Mouse (Mus musculus) embryonic facial prominence, embryonic 14.5 days (tissue): ENCODE results near the gene Tas1r3. TPM values are rescaled to one million over a fixed set of nuclear protein-coding genes. Genes with fewer than 3 reads are reported as not detected.

Experiments
- ATAC-seq: fragments of 200-750 bp; cut with Nextera tagmentation; 2 replicates; pipeline ENCODE4 v1.8.0; 2017; ENCODE audit warnings: low read depth, moderate number of reproducible peaks, moderate TSS enrichment
- DNase-seq: peaks from one replicate; pipeline ENCODE4 v3.0.0-alpha.2; 2015; ENCODE audit warnings: low spot score
- H3K27ac ChIP-seq: fragments of 300-500 bp; sonication (generic); replicated peaks from 2 replicates; pipeline ENCODE4 v1.5.1; 2014; ENCODE audit warnings: low read depth, mild to moderate bottlenecking, low read length, moderate library complexity
- H3K27me3 ChIP-seq: fragments of 300-500 bp; sonication (generic); replicated peaks from 2 replicates; pipeline ENCODE4 v1.6.1; 2014; ENCODE audit warnings: low read length; ENCODE audit not compliant: control insufficient read depth, insufficient read depth
- H3K36me3 ChIP-seq: fragments of 300-500 bp; sonication (generic); 2 replicates; pipeline ENCODE4 v1.6.1; 2014; ENCODE audit warnings: low read length, mixed read lengths; ENCODE audit not compliant: control insufficient read depth, insufficient read depth
- H3K4me1 ChIP-seq: fragments of 300-500 bp; sonication (generic); 2 replicates; pipeline ENCODE4 v1.6.1; 2014; ENCODE audit warnings: antibody characterized with exemption, low read length; ENCODE audit not compliant: control insufficient read depth, insufficient read depth
- H3K4me2 ChIP-seq: fragments of 300-500 bp; sonication (generic); 2 replicates; pipeline ENCODE4 v1.6.1; 2014; ENCODE audit warnings: low read depth, mild to moderate bottlenecking, low read length, moderate library complexity, mixed read lengths
- H3K4me3 ChIP-seq: fragments of 300-500 bp; sonication (generic); 2 replicates; pipeline ENCODE4 v1.5.1; 2014; ENCODE audit warnings: low read depth, mild to moderate bottlenecking, low read length
- H3K9ac ChIP-seq: fragments of 300-500 bp; sonication (generic); 2 replicates; pipeline ENCODE4 v1.6.1; 2014; ENCODE audit warnings: low read depth, mild to moderate bottlenecking, low read length, moderate library complexity, mixed read lengths
- H3K9me3 ChIP-seq: fragments of 300-500 bp; sonication (generic); 2 replicates; pipeline ENCODE4 v1.6.1; 2016; ENCODE audit warnings: low read length; ENCODE audit not compliant: control insufficient read depth
- WGBS: fragments of 180-500 bp; shearing (Covaris S2); extraction: QIAGEN DNeasy Blood & Tissue Kit; methylation state at CpG from one replicate; pipeline ENCODE4 v1.1.7; 2014; 5-methylcytosine and 5-hydroxymethylcytosine counted together
- polyA plus RNA-seq: library from polyadenylated mRNA; unstranded; fragments of >200 nt; fragmentation: Nextera tagmentation; extraction: Ambion mirVana; gene quantifications from 2 replicates; pipeline ENCODE4 v1.2.1, GENCODE M21; 2014

Tas1r3 gene
- polyA plus RNA-seq, 1 experiment from 2014 or later, result 0.36 TPM

DNA sequence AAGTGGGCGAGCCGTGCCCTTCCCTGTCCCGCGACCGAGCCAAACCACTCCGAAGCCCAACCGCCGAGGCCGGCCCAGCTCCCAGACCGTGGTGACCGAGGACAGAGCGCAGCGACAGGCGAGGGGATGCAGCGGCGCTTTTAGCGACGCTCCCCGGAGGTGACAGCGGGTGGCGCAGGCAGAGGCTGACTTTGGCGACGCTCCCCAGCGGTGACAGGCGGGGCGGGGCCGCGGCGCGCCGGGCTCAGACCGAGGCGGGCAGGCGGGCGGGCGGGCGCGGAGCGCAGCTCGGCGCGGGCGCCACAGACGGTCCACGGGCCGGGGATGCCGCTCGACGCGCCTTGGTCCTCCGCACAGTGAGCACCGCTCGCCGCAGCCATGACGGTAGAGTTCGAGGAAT is 28.9 kb upstream of the Tas1r3 start:
- Histone ChIP-seq H3K27me3 (no peaks in the 10 kb centered on the region), H3K36me3 (peaks cover 38% of the 10 kb centered on the region), H3K9ac (peak overlapping the region; percentile 86), H3K27ac (peak overlapping the region; percentile 94), H3K4me1 (peaks cover 32% of the 10 kb centered on the region), H3K9me3 (no peaks in the 10 kb centered on the region), H3K4me2 (peak overlapping the region; percentile 97), H3K4me3 (peak overlapping the region; percentile 95)
- peak; percentile 92 for ATAC-seq
- DNase-seq, result peak; percentile 91
- WGBS, result 0% methylated on average over 8 of the region's 56 CpGs

DNA sequence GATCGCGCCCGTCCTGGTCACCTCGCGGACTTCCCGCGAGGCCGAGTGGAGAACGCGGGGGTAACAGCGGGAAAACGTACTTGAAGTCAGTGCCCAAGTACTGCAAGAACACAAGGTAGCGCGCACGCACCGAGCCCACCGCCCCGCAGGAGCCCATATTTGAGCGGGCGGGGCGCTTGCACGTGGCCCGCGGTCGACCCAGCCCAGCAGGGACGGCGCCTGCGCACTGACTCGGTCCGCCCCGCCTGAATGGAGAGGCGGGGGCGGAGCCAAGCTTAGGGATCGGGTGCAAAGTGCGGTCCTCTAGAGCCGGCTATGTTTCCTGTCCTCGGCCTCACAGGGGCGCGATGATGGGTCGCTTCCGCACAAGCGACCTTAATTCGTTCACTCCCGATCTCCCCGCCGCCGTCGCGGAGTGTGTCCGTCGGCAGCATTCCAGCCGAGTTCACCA is 28.4 kb upstream of the Tas1r3 start, which contains the start of the genes Pusl1 and Acap3:
TSS of gene Pusl1 (minus strand) at position 231 of the 451 bp plus-strand sequence.
TSS of gene Acap3 (plus strand) at position 272 of the 451 bp plus-strand sequence.
- DNase-seq (peak; percentile 97), ATAC-seq (peak; percentile 92)
- H3K4me1 ChIP-seq, result peaks cover 32% of the 10 kb centered on the region
- peaks cover 38% of the 10 kb centered on the region for H3K36me3 ChIP-seq
- H3K4me2 ChIP-seq, result peak within 1 kb of the TSS; percentile 97
- peak within 1 kb of the TSS; percentile 95 for H3K4me3 ChIP-seq
- WGBS, result under 1% methylated on average over 28 of the region's 52 CpGs
- H3K9me3 ChIP-seq, result no peaks in the 10 kb centered on the region
- no peaks in the 10 kb centered on the region for H3K27me3 ChIP-seq
- peak within 1 kb of the TSS; percentile 94 for H3K27ac ChIP-seq
- H3K9ac ChIP-seq, result peak within 1 kb of the TSS; percentile 86

DNA sequence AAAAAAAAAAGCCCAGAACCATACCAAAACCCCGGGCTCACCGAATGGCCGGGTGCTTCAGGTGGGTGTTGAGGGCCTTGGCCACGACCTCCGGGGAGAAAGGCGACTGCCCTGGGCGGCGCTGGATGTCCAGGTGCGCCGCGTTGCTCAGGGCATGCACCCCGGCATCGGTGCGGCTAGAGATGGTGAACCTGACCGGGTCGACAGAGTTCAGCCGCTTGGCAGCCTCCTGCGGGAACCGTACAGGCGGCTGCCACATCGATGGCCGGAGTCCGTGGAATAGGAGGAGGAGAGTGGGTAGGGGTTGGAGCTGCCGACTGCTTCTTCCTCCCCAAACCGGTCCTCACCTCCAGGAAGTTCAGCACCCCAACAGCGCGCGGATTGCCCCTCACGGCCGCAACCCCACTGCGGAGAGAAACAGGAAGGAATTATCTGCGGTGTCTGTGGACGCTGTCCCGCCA is 27.9 kb upstream of the Tas1r3 start:
- Histone ChIP-seq H3K9me3 (no peaks in the 10 kb centered on the region), H3K4me3 (peak overlapping the region; percentile 95), H3K4me1 (peaks cover 32% of the 10 kb centered on the region), H3K27me3 (no peaks in the 10 kb centered on the region), H3K36me3 (peaks cover 40% of the 10 kb centered on the region), H3K27ac (no peak overlapping the region), H3K9ac (peak overlapping the region; percentile 86), H3K4me2 (peak overlapping the region; percentile 97)
- ATAC-seq, result no peak
- WGBS, result 1% methylated on average over 33 of the region's 34 CpGs
- no peak for DNase-seq

DNA sequence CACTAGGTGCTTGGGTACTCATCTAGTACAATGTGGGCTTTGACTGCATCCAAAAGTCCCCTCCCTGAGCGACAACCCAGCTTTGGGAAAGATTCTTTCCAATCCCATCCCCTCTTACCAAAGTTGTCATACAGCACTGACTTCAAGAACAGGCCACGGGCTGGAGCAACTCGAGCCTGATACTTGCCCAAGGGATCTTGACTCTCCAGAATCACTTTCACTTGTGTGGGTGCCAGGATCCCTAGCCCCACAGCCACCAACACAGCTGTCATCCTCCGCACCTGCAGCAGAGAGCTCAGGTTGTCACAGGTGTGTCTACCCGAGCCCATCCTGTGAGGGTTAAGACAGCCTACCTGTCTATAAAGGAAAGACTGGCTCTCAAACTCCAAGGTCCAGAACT is 26.2 kb upstream of the Tas1r3 start:
- no peak for ATAC-seq
- Histone ChIP-seq H3K9me3 (no peaks in the 10 kb centered on the region), H3K9ac (no peak overlapping the region), H3K4me1 (peaks cover 21% of the 10 kb centered on the region), H3K4me2 (no peak overlapping the region), H3K27ac (no peak overlapping the region), H3K27me3 (no peaks in the 10 kb centered on the region), H3K4me3 (no peak overlapping the region), H3K36me3 (peaks cover 51% of the 10 kb centered on the region)
- DNase-seq, result no peak
- WGBS, result 78% methylated on average over 5 of the region's 5 CpGs

DNA sequence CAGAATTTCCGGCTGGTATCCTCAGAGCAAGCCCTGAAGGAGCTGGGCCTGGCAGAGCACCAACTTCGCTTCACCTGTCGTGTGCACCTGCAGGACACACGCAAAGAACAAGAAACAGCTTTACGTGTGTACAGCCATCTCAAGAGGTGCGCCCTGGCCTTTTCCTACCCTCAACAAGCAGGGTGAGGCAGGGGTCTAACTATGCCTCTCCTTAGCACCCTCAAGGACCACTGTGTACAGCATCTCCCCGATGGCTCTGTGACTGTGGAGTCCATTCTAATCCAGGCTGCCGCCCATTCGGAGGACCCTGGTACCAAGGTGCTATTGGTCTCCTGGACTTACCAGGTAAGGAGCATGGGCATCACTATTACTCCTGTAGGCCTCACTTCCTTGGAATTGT is 25.0 kb upstream of the Tas1r3 start:
- DNase-seq (no peak), ATAC-seq (no peak)
- no peak overlapping the region for H3K4me3 ChIP-seq
- H3K27me3 ChIP-seq, result no peaks in the 10 kb centered on the region
- no peaks in the 10 kb centered on the region for H3K9me3 ChIP-seq
- peaks cover 10% of the 10 kb centered on the region for H3K4me1 ChIP-seq
- no peak overlapping the region for H3K9ac ChIP-seq
- H3K36me3 ChIP-seq, result peaks cover 51% of the 10 kb centered on the region
- no peak overlapping the region for H3K4me2 ChIP-seq
- 93% methylated on average over 9 of the region's 9 CpGs for WGBS
- H3K27ac ChIP-seq, result no peak overlapping the region

DNA sequence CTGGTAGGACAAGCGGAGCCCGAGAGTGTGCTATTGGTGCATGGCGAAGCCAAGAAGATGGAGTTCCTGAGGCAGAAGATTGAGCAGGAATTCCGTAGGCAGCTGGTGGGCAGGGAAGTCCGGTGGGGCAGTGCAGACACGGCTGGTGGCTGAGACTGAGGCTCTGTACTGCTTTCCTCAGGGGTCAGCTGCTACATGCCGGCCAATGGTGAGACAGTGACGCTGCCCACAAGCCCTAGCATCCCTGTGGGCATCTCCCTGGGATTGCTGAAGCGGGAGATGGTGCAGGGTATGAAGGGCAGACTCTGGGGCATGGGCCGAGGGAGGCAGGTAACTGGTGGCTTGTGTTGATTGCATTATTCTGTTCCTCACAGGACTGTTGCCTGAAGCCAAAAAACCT is 24.5 kb upstream of the Tas1r3 start:
- no peak overlapping the region for H3K4me3 ChIP-seq
- peaks cover 51% of the 10 kb centered on the region for H3K36me3 ChIP-seq
- DNase-seq, result no peak
- ATAC-seq, result no peak
- H3K4me2 ChIP-seq, result no peak overlapping the region
- no peak overlapping the region for H3K27ac ChIP-seq
- no peak overlapping the region for H3K9ac ChIP-seq
- peaks cover 7% of the 10 kb centered on the region; the same call in 1 of the 2 replicates for H3K4me1 ChIP-seq
- no peaks in the 10 kb centered on the region for H3K27me3 ChIP-seq
- no peaks in the 10 kb centered on the region for H3K9me3 ChIP-seq
- WGBS, result 94% methylated on average over 10 of the region's 10 CpGs

DNA sequence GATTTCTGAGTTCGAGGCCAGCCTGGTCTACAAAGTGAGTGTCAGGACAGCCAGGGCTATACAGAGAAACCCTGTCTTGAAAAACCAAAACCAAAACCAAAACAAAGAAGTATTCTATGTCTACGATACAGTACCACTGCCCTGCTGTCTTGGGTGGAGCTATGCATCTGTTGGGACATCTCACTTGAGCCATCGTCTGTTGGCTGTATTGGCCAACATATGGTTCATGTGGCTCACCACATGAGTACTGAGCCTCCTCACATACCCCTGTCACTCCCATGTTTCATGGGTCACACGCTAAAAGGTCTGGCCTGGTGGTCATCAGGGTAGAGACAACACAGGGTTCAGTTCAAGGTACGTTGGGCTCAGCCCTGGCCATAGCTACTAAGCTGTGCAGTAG is 23.2 kb upstream of the Tas1r3 start:
- ATAC-seq (no peak), DNase-seq (no peak)
- Histone ChIP-seq H3K36me3 (peaks cover 51% of the 10 kb centered on the region), H3K9me3 (no peaks in the 10 kb centered on the region), H3K4me2 (no peak overlapping the region), H3K4me1 (peaks cover 7% of the 10 kb centered on the region; the same call in 1 of the 2 replicates), H3K4me3 (no peak overlapping the region), H3K27ac (no peak overlapping the region), H3K27me3 (no peaks in the 10 kb centered on the region), H3K9ac (no peak overlapping the region)
- WGBS, result 95% methylated on average over 5 of the region's 5 CpGs

DNA sequence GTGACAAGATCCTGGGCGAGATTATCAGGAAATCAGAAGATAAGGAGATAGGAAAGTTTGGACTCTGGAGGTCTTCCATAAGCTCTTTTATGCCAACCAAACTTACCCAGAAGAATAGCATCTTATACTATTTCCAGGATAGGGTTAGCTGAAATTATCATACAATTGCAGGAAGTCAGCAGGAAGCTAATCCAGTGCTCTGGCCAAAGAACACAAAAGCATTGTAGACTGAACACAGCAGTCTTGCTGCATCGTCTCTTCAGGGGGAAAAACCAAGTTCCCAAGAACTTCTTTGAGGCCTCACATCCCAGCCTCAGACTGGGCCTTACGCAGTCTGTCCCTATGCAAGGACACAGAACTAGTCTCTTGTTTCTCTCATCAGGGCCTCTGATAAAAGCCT is 20.4 kb upstream of the Tas1r3 start:
- no peaks in the 10 kb centered on the region for H3K9me3 ChIP-seq
- no peak overlapping the region for H3K4me3 ChIP-seq
- H3K4me2 ChIP-seq, result no peak overlapping the region
- peaks cover 54% of the 10 kb centered on the region for H3K36me3 ChIP-seq
- no peak overlapping the region for H3K27ac ChIP-seq
- 87% methylated on average over 3 of the region's 3 CpGs for WGBS
- no peaks in the 10 kb centered on the region for H3K4me1 ChIP-seq
- ATAC-seq, result no peak
- no peaks in the 10 kb centered on the region for H3K27me3 ChIP-seq
- DNase-seq, result no peak
- no peak overlapping the region for H3K9ac ChIP-seq

DNA sequence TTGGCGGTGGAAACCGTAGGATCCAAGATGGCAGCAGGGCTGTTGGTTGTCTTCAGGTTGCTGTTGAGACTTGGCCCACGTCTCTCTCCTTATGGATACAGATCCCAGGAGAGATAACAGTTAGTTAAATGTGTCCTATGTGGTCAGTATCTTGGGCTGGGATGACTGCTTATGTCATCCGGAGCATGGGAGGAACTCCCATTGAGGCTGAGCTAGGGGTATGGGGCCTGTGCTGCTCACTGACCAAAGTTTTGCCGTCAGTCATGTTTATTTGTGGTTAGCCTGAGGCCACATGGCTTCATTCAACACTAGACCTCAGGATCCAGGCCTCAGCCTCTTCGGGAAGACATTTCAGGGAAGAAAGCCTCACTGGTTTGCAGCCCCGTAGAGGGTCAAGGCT is 8.2 kb upstream of the Tas1r3 start:
- no peaks in the 10 kb centered on the region for H3K27me3 ChIP-seq
- 90% methylated on average over 7 of the region's 7 CpGs for WGBS
- no peak overlapping the region for H3K4me2 ChIP-seq
- no peak overlapping the region for H3K27ac ChIP-seq
- H3K9me3 ChIP-seq, result no peaks in the 10 kb centered on the region
- peaks cover 46% of the 10 kb centered on the region for H3K36me3 ChIP-seq
- no peak overlapping the region for H3K4me3 ChIP-seq
- peaks cover 12% of the 10 kb centered on the region for H3K4me1 ChIP-seq
- H3K9ac ChIP-seq, result no peak overlapping the region
- DNase-seq, result no peak
- ATAC-seq, result no peak
